30 mouse cellular contexts compared by ENCODE assay signal in the genomic region with DNA sequence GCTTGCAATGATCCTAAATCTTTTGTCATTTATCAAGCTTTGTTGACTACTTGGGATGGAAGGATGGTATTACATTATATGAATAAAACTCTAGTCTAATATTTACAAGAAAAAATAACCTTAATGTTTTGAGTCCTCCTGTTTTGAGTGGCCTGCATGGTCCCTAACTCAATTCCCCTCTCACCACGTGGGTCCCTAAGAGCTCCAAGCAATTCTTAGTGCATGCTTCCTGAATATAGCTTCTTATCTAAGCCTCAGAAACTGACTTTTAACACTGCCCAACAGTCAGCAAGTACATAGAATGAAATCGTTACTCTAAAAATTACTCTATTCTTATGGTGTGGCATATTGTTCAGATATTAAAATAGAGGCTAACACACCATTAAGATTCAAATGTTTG.
"Had no signal": no experiment of that assay in that cellular context is flagged by ENCODE, and none has a peak within 500 bp of the region (broad histone marks: within the 10 kb centered on the region; RNA-seq: fewer than 3 reads in every experiment).

No protein-coding gene starts in this region.

- H3K9ac ChIP-seq: heart, embryonic 12.5 days; heart, embryonic 13.5 days; heart, embryonic 15.5 days; hindbrain, embryonic 12.5 days; hindbrain, embryonic 13.5 days; hindbrain, embryonic 14.5 days; hindbrain, embryonic 15.5 days; intestine, embryonic 15.5 days; kidney, embryonic 15.5 days had no signal

- H3K4me1 ChIP-seq: heart, embryonic 12.5 days; heart, embryonic 13.5 days; heart, embryonic 15.5 days; hindbrain, embryonic 10.5 days; hindbrain, embryonic 12.5 days; hindbrain, embryonic 13.5 days; hindbrain, embryonic 15.5 days; intestine, embryonic 15.5 days; kidney, embryonic 15.5 days had no signal

- H3K27me3 ChIP-seq: heart, embryonic 12.5 days; heart, embryonic 13.5 days; heart, embryonic 15.5 days; hindbrain, embryonic 12.5 days; hindbrain, embryonic 13.5 days; hindbrain, embryonic 15.5 days; intestine, embryonic 15.5 days; kidney, embryonic 15.5 days had no signal

- H3K9me3 ChIP-seq: heart, embryonic 12.5 days; heart, embryonic 13.5 days; heart, embryonic 15.5 days; hindbrain, embryonic 10.5 days; hindbrain, embryonic 12.5 days; hindbrain, embryonic 13.5 days; hindbrain, embryonic 15.5 days; intestine, embryonic 15.5 days; kidney, embryonic 15.5 days had no signal

- H3K4me3 ChIP-seq: heart, embryonic 12.5 days; heart, embryonic 13.5 days; heart, embryonic 15.5 days; hindbrain, embryonic 10.5 days; hindbrain, embryonic 12.5 days; hindbrain, embryonic 13.5 days; hindbrain, embryonic 15.5 days; intestine, embryonic 15.5 days; kidney, embryonic 15.5 days; layer of hippocampus, adult 2 months; left cerebral cortex, adult 2 months had no signal

- H3K27ac ChIP-seq: heart, embryonic 13.5 days; heart, embryonic 15.5 days; hindbrain, embryonic 10.5 days; hindbrain, embryonic 12.5 days; hindbrain, embryonic 13.5 days; hindbrain, embryonic 14.5 days; hindbrain, embryonic 15.5 days; hindbrain, postnatal 0 days; intestine, embryonic 15.5 days; kidney, embryonic 15.5 days; kidney, postnatal 0 days; layer of hippocampus, adult 2 months; left cerebral cortex, adult 2 months had no signal

- H3K36me3 ChIP-seq: heart, embryonic 12.5 days; heart, embryonic 13.5 days; heart, embryonic 15.5 days; hindbrain, embryonic 10.5 days; hindbrain, embryonic 12.5 days; hindbrain, embryonic 13.5 days; hindbrain, embryonic 15.5 days; intestine, embryonic 15.5 days; kidney, embryonic 15.5 days had no signal

- DNase-seq: heart, postnatal 10 days; heart, postnatal 14 days; heart, postnatal 36 days; heart, postnatal 4 days; kidney, adult 11 months; kidney, adult 18-20 months; kidney, adult 2 months; kidney, adult 8-10 months; kidney, adult 9 months; kidney, postnatal 10 days; kidney, postnatal 14 days; kidney, postnatal 25 days; kidney, postnatal 36 days; kidney, postnatal 4 days; layer of hippocampus, adult 9-11 months; layer of hippocampus, postnatal 36 days had no signal
